Mouse (Mus musculus) heart, postnatal 0 days (tissue): ENCODE measurements around the gene Gapvd1. TPM values are rescaled to one million over a fixed set of nuclear protein-coding genes. Genes with fewer than 3 reads are reported as not detected.
"Not testable (repeated sequence)": the region's sequence is repeated elsewhere in the genome, so short reads cannot be mapped to it uniquely, and the experiment has no call there.

Experiments used
- ATAC-seq: fragments of 200-750 bp; cut with Nextera tagmentation; 2 replicates; pipeline ENCODE4 v1.8.0; 2017; ENCODE audit warnings: low read depth, moderate number of reproducible peaks, moderate library complexity; ENCODE audit not compliant: insufficient read depth
- DNase-seq: peaks from one replicate; pipeline ENCODE4 v3.0.0-alpha.2; 2016; ENCODE audit warnings: low spot score
- H3K27ac ChIP-seq: fragments of 300-500 bp; sonication (generic); 2 replicates; pipeline ENCODE4 v1.5.1; 2014; ENCODE audit warnings: low read depth, mild to moderate bottlenecking
- H3K27me3 ChIP-seq: fragments of 300-500 bp; sonication (generic); 2 replicates; pipeline ENCODE4 v1.6.1; 2014; ENCODE audit warnings: low read length, mixed read lengths; ENCODE audit not compliant: control insufficient read depth, insufficient read depth
- H3K36me3 ChIP-seq: fragments of 300-500 bp; sonication (generic); replicated peaks from 2 replicates; pipeline ENCODE4 v1.6.1; 2014; ENCODE audit warnings: low read length, mixed read lengths; ENCODE audit not compliant: control insufficient read depth, insufficient read depth
- H3K4me1 ChIP-seq: fragments of 300-500 bp; sonication (generic); 2 replicates; pipeline ENCODE4 v1.6.1; 2014; ENCODE audit warnings: antibody characterized with exemption; ENCODE audit not compliant: control insufficient read depth, insufficient read depth
- H3K4me2 ChIP-seq: fragments of 300-500 bp; sonication (generic); 2 replicates; pipeline ENCODE4 v1.6.1; 2014; ENCODE audit warnings: low read depth, mild to moderate bottlenecking, low read length, moderate library complexity
- H3K4me3 ChIP-seq: fragments of 300-500 bp; sonication (generic); 2 replicates; pipeline ENCODE4 v1.5.1; 2014; ENCODE audit warnings: low read depth, low read length
- H3K9ac ChIP-seq: fragments of 300-500 bp; sonication (generic); replicated peaks from 2 replicates; pipeline ENCODE4 v1.6.1; 2014; ENCODE audit warnings: low read depth, low read length, mixed read lengths
- H3K9me3 ChIP-seq: fragments of 300-500 bp; sonication (generic); replicated peaks from 2 replicates; pipeline ENCODE4 v1.6.1; 2016; ENCODE audit warnings: low read length; ENCODE audit not compliant: control insufficient read depth
- CTCF ChIP-seq: IDR thresholded peaks from 2 replicates; pipeline ENCODE4 v1.5.1; 2016; ENCODE audit warnings: antibody characterized with exemption, control low read depth, low read depth
- EP300 ChIP-seq: IDR thresholded peaks from 2 replicates; pipeline ENCODE4 v1.6.1; 2016; ENCODE audit warnings: antibody characterized with exemption, low read depth
- WGBS: fragments of 180-500 bp; shearing (Covaris S2); extraction: QIAGEN DNeasy Blood & Tissue Kit; methylation state at CpG from one replicate; pipeline ENCODE4 v1.1.7; 2014; 5-methylcytosine and 5-hydroxymethylcytosine counted together
- polyA plus RNA-seq: library from polyadenylated mRNA; unstranded; fragments of >200 nt; fragmentation: Nextera tagmentation; extraction: Ambion mirVana; gene quantifications from 2 replicates; pipeline ENCODE4 v1.2.1, GENCODE M21; 2015
- total RNA-seq: library from RNA; depleted of rRNA; stranded (reverse); fragments of >200 nt; gene quantifications from 2 replicates; pipeline ENCODE4 v1.2.3, GENCODE M21; 2014; ENCODE audit warnings: low replicate concordance

The Gapvd1 gene
- total and polyA plus RNA-seq, 2 experiments from 2014 or later, result 29.7 to 43.4 TPM

GRCm38 (mm10) chr2:34764801-34765200 lies 9.8 kb upstream of the Gapvd1 start:
- H3K4me2 ChIP-seq, result no peak overlapping the region
- TF ChIP-seq CTCF (no peak), EP300 (no peak)
- 45% methylated on average over 12 of the region's 12 CpGs for WGBS
- H3K4me1 ChIP-seq, result no peaks in the 10 kb centered on the region
- DNase-seq (no peak), ATAC-seq (no peak)
- no peaks in the 10 kb centered on the region for H3K36me3 ChIP-seq
- no peaks in the 10 kb centered on the region for H3K27me3 ChIP-seq
- no peak overlapping the region for H3K9ac ChIP-seq
- no peak overlapping the region for H3K27ac ChIP-seq
- no peak overlapping the region for H3K4me3 ChIP-seq
- no peaks in the 10 kb centered on the region for H3K9me3 ChIP-seq

- WGBS, result 45% methylated on average over 2 of the region's 2 CpGs
- H3K27ac ChIP-seq, result no peak overlapping the region
- H3K27me3 ChIP-seq, result no peaks in the 10 kb centered on the region
- H3K4me1 ChIP-seq, result no peaks in the 10 kb centered on the region
- H3K4me2 ChIP-seq, result no peak overlapping the region
- H3K36me3 ChIP-seq, result no peaks in the 10 kb centered on the region
- ATAC-seq, result no peak
- no peak overlapping the region for H3K4me3 ChIP-seq
- no peak overlapping the region for H3K9ac ChIP-seq
- TF ChIP-seq CTCF (no peak), EP300 (no peak)
- no peaks in the 10 kb centered on the region for H3K9me3 ChIP-seq
- no peak for DNase-seq
Observed at GRCm38 (mm10) chr2:34762872-34763271, 7.8 kb upstream of the Gapvd1 start.

GRCm38 (mm10) chr2:34762174-34762573 lies 7.1 kb upstream of the Gapvd1 start:
- H3K27ac ChIP-seq, result no peak overlapping the region
- 70% methylated on average over 2 of the region's 2 CpGs for WGBS
- no peak for ATAC-seq

GRCm38 (mm10) chr2:34761272-34761671 lies 6.2 kb upstream of the Gapvd1 start:
- H3K27ac ChIP-seq, H3K4me2 ChIP-seq, H3K36me3 ChIP-seq, DNase-seq, H3K27me3 ChIP-seq, H3K4me1 ChIP-seq, H3K9me3 ChIP-seq, ATAC-seq, H3K4me3 ChIP-seq, H3K9ac ChIP-seq: not testable (repeated sequence)
- WGBS, result 79% methylated on average over 5 of the region's 5 CpGs

More at GRCm38 (mm10) chr2:34762174-34762573, 7.1 kb upstream of the Gapvd1 start:
- H3K9me3 ChIP-seq, result no peaks in the 10 kb centered on the region
- no peak overlapping the region for H3K4me2 ChIP-seq
- H3K36me3 ChIP-seq, result no peaks in the 10 kb centered on the region
- no peaks in the 10 kb centered on the region for H3K4me1 ChIP-seq
- no peaks in the 10 kb centered on the region for H3K27me3 ChIP-seq
- DNase-seq, result no peak
- no peak overlapping the region for H3K4me3 ChIP-seq
- no peak overlapping the region for H3K9ac ChIP-seq
- TF ChIP-seq CTCF, result no peak
- no peak for TF ChIP-seq EP300

GRCm38 (mm10) chr2:34757341-34757740 lies 2.3 kb upstream of the Gapvd1 start:
- H3K27me3 ChIP-seq, result no peaks in the 10 kb centered on the region
- H3K9me3 ChIP-seq, result no peaks in the 10 kb centered on the region
- H3K27ac ChIP-seq, result no peak overlapping the region
- no peak overlapping the region for H3K4me3 ChIP-seq
- 50% methylated on average over 1 of the region's 1 CpGs for WGBS
- TF ChIP-seq CTCF (no peak), EP300 (no peak)
- no peak for ATAC-seq
- H3K4me2 ChIP-seq, result no peak overlapping the region
- no peak overlapping the region for H3K9ac ChIP-seq
- peaks cover 5% of the 10 kb centered on the region; the same call in 1 of the 2 replicates for H3K4me1 ChIP-seq
- no peak for DNase-seq
- no peaks in the 10 kb centered on the region for H3K36me3 ChIP-seq

GRCm38 (mm10) chr2:34753811-34754550 lies 1.1 kb downstream of the Gapvd1 start:
- WGBS, result under 1% methylated on average over 78 of the region's 106 CpGs
- Histone ChIP-seq H3K27ac (peak overlapping the region; percentile 98), H3K9me3 (no peaks in the 10 kb centered on the region), H3K36me3 (no peaks in the 10 kb centered on the region), H3K4me1 (peaks cover 10% of the 10 kb centered on the region; the same call in 1 of the 2 replicates), H3K27me3 (no peaks in the 10 kb centered on the region), H3K9ac (peak overlapping the region; percentile 97), H3K4me3 (peak overlapping the region; percentile 96), H3K4me2 (peak overlapping the region; percentile 81)
- TF ChIP-seq CTCF (peak; percentile 8; the same call in 1 of the 2 replicates), EP300 (no peak)
- ATAC-seq (peak; percentile 94), DNase-seq (peak; percentile 89)
